Comparison of ENCODE assay signal across 18 mouse cellular contexts in the genomic region with DNA sequence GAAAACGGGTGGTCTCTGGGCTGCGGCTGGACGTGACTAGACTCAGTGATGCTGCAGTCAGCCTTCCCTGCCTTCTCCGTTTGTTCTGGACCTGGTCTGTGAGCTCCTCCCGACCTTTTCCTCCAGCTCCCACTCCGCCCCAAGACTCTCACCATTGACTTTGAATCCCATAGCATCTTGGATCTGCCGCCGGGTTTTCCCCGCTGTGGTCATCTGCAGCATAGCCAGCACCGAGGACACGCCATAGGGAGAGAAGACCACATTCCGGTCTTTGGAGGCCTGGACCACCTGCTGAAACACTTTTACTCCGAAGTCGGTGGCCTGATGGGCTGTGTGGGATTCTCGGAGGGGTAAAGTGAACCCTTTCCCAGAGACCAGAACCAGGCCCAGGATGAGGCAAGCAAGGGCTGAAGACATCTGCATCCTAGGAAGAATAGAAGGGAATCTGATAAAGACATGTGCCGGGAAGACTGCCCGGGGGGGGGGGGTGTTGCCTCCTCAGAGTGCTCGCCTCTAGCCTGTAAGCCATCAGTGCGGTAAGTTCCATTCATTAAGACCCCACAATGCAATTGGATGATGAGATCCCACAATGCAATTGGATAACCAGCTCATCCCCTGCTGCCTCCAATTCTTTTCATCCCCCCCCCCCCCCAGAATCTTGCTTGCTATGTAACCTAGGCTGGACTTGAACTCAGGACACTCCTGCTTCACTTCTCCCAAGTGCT. TPM values are rescaled to one million over a fixed set of nuclear protein-coding genes. Genes with fewer than 3 reads are reported as not detected.
DNase-seq lines count a peak whose midpoint lies in the region; ATAC-seq and TF ChIP-seq lines count a peak whose summit lies in the region.
"Had no signal": no experiment of that assay in that cellular context is flagged by ENCODE, and none has a peak within 500 bp of the region (broad histone marks: within the 10 kb centered on the region; RNA-seq: fewer than 3 reads in every experiment).

No protein-coding gene starts in this region.

- 89% methylated on average over 19 of the region's 19 CpGs for WGBS in kidney, embryonic 15.5 days
- 85% methylated on average over 19 of the region's 19 CpGs for WGBS in midbrain, embryonic 15.5 days
- 87% methylated on average over 19 of the region's 19 CpGs for WGBS in midbrain, embryonic 13.5 days

- H3K27ac ChIP-seq in gastrocnemius, adult 2 months = no peak overlapping the region
- H3K27ac ChIP-seq in kidney, embryonic 15.5 days = no peak overlapping the region
- no peak overlapping the region for H3K27ac ChIP-seq in midbrain, embryonic 15.5 days
- no peak overlapping the region for H3K27ac ChIP-seq in midbrain, embryonic 13.5 days
- H3K27ac ChIP-seq: liver, embryonic 13.5 days had no signal

- H3K9me3 ChIP-seq in kidney, embryonic 15.5 days (replicated peaks) = no peaks in the 10 kb centered on the region
- H3K9me3 ChIP-seq in midbrain, embryonic 15.5 days = no peaks in the 10 kb centered on the region
- no peaks in the 10 kb centered on the region for H3K9me3 ChIP-seq in midbrain, embryonic 13.5 days
- H3K9me3 ChIP-seq: forebrain, embryonic 15.5 days; hindbrain, embryonic 15.5 days; liver, embryonic 13.5 days; megakaryocyte, embryonic 14.5 days had no signal

- peaks cover 21% of the 10 kb centered on the region for H3K4me1 ChIP-seq in kidney, embryonic 15.5 days
- peaks cover 19% of the 10 kb centered on the region for H3K4me1 ChIP-seq in midbrain, embryonic 15.5 days
- H3K4me1 ChIP-seq in midbrain, embryonic 13.5 days (replicated peaks) = peaks cover 17% of the 10 kb centered on the region; the same call in 1 of the 2 replicates

- 0 out of 2 replicates have a peak, but pooled peaks cover 3% of the 10 kb centered on the region for H3K27me3 ChIP-seq in kidney, embryonic 15.5 days
- H3K27me3 ChIP-seq in midbrain, embryonic 15.5 days (replicated peaks) = no peaks in the 10 kb centered on the region
- peaks cover 4% of the 10 kb centered on the region for H3K27me3 ChIP-seq in midbrain, embryonic 13.5 days
- H3K27me3 ChIP-seq: forebrain, embryonic 15.5 days; hindbrain, embryonic 15.5 days had no signal

- 0 out of 2 replicates have a peak overlapping the region, but pooled peaks have one; percentile 56 for H3K4me2 ChIP-seq in kidney, embryonic 15.5 days
- H3K4me2 ChIP-seq in midbrain, embryonic 15.5 days = 0 out of 2 replicates have a peak overlapping the region, but pooled peaks have one; percentile 61
- H3K4me2 ChIP-seq in midbrain, embryonic 13.5 days (replicated peaks) = no peak overlapping the region

- no peak overlapping the region for H3K9ac ChIP-seq in kidney, embryonic 15.5 days
- H3K9ac ChIP-seq in midbrain, embryonic 15.5 days = no peak overlapping the region
- no peak overlapping the region for H3K9ac ChIP-seq in midbrain, embryonic 13.5 days (replicated peaks)
- H3K9ac ChIP-seq: forebrain, embryonic 15.5 days had no signal

- H3K4me3 ChIP-seq in gastrocnemius, adult 2 months = peak overlapping the region; percentile 65; the same call in 1 of the 2 replicates
- no peak overlapping the region for H3K4me3 ChIP-seq in kidney, embryonic 15.5 days (replicated peaks)
- H3K4me3 ChIP-seq in midbrain, embryonic 15.5 days = no peak overlapping the region
- H3K4me3 ChIP-seq in midbrain, embryonic 13.5 days (replicated peaks) = no peak overlapping the region

- no peak for ATAC-seq in kidney, embryonic 15.5 days (replicated peaks; ENCODE audit: low FRiP score)
- no peak for ATAC-seq in midbrain, embryonic 15.5 days (replicated peaks)
- no peak for ATAC-seq in midbrain, embryonic 13.5 days

- H3K36me3 ChIP-seq in kidney, embryonic 15.5 days = no peaks in the 10 kb centered on the region
- H3K36me3 ChIP-seq in midbrain, embryonic 15.5 days (replicated peaks) = no peaks in the 10 kb centered on the region
- no peaks in the 10 kb centered on the region for H3K36me3 ChIP-seq in midbrain, embryonic 13.5 days
- H3K36me3 ChIP-seq: forebrain, embryonic 15.5 days; hindbrain, embryonic 15.5 days; liver, embryonic 13.5 days had no signal

- intact Hi-C loops in gastrocnemius, adult 2 months (cut with DNase I) = no loop called here
- intact Hi-C loops in gastrocnemius, postnatal 14 days (cut with DNase I; ENCODE audit: low total_unique reads) = no loop called here

- no peak for TF ChIP-seq CTCF in gastrocnemius, adult 2 months (IDR thresholded peaks at IDR 0.05)

- DNase-seq in gastrocnemius, adult 2 months = no peak
- DNase-seq in gastrocnemius, postnatal 14 days = no peak
- no peak for DNase-seq in kidney, postnatal 25 days
- DNase-seq in c-Kit-positive CD71-positive TER-119-positive erythroid progenitor cells, embryonic 14.5 days (ENCODE audit: low spot score) = no peak
- no peak for DNase-seq in urinary bladder, postnatal 4 days (ENCODE audit: low spot score in 2 of 2)
- DNase-seq: cerebellum, adult 18-20 months; heart, adult 18-20 months; kidney, adult 11 months; kidney, postnatal 4 days; liver, embryonic 13.5 days; retina, postnatal 1 day had no signal

RNA-seq across cellular contexts. Expression of a gene that starts 1.0 kb away (rescaled TPM):
- total RNA-seq in gastrocnemius, adult 2 months (2021) = 1 to 10 TPM; 2.5 to 2.8 TPM
- 1 to 10 TPM; 1.2 to 1.9 TPM for total RNA-seq in gastrocnemius, postnatal 14 days (2021)
- polyA plus RNA-seq in kidney, embryonic 15.5 days (2015; fragmentation: Nextera tagmentation; extraction: Ambion mirVana) = 0.45 and 0.48 TPM in 2 replicates
- polyA plus RNA-seq in midbrain, embryonic 15.5 days (2015; fragmentation: Nextera tagmentation; extraction: Ambion mirVana) = 0.34 and 0.41 TPM in 2 replicates
- 0.17 TPM in 1 of 2 replicates, not detected in the other for polyA plus RNA-seq in midbrain, embryonic 13.5 days (2015; fragmentation: Nextera tagmentation; extraction: Ambion mirVana)
- total RNA-seq: neutrophil, adult 5-6 weeks had no signal

RNA-seq across cellular contexts. Expression of a gene that starts 25.1 kb away (rescaled TPM):
- 10 to 100 TPM; 12.4 to 19.2 TPM for total RNA-seq in gastrocnemius, adult 2 months (2021)
- total RNA-seq in gastrocnemius, postnatal 14 days (2021) = 10 to 100 TPM; 24.3 to 26.0 TPM
- 181 and 194 TPM in 2 replicates for polyA plus RNA-seq in kidney, embryonic 15.5 days (2015; fragmentation: Nextera tagmentation; extraction: Ambion mirVana)
- 284 TPM in 2 replicates for polyA plus RNA-seq in midbrain, embryonic 15.5 days (2015; fragmentation: Nextera tagmentation; extraction: Ambion mirVana)
- 257 and 272 TPM in 2 replicates for polyA plus RNA-seq in midbrain, embryonic 13.5 days (2015; fragmentation: Nextera tagmentation; extraction: Ambion mirVana)

RNA-seq across cellular contexts. Expression of a gene that starts 44.9 kb away (rescaled TPM):
- not detected for total RNA-seq in gastrocnemius, adult 2 months (2021)
- not detected for total RNA-seq in gastrocnemius, postnatal 14 days (2021)
- 0.10 and 0.55 TPM in 2 replicates for polyA plus RNA-seq in kidney, embryonic 15.5 days (2015; fragmentation: Nextera tagmentation; extraction: Ambion mirVana)
- polyA plus RNA-seq in midbrain, embryonic 15.5 days (2015; fragmentation: Nextera tagmentation; extraction: Ambion mirVana) = 9.9 and 11.1 TPM in 2 replicates
- polyA plus RNA-seq in midbrain, embryonic 13.5 days (2015; fragmentation: Nextera tagmentation; extraction: Ambion mirVana) = 2.4 TPM in 2 replicates
- total RNA-seq: heart, adult 18-20 months; neutrophil, adult 5-6 weeks had no signal
- polyA plus RNA-seq: liver, embryonic 13.5 days had no signal

RNA-seq across cellular contexts. Expression of a gene that starts 45.0 kb away (rescaled TPM):
- total RNA-seq in gastrocnemius, adult 2 months (2021) = 1 to 10 TPM; 7.5 to 9.3 TPM
- total RNA-seq in gastrocnemius, postnatal 14 days (2021) = 1 to 10 TPM; 7.6 to 9.1 TPM
- polyA plus RNA-seq in kidney, embryonic 15.5 days (2015; fragmentation: Nextera tagmentation; extraction: Ambion mirVana) = 7.9 and 9.0 TPM in 2 replicates
- polyA plus RNA-seq in midbrain, embryonic 15.5 days (2015; fragmentation: Nextera tagmentation; extraction: Ambion mirVana) = 1.9 and 2.5 TPM in 2 replicates
- 2.6 and 4.2 TPM in 2 replicates for polyA plus RNA-seq in midbrain, embryonic 13.5 days (2015; fragmentation: Nextera tagmentation; extraction: Ambion mirVana)
